Mouse (Mus musculus) adrenal gland, postnatal 10 days (tissue): Measurements from ENCODE around the gene Clcn5. TPM values are rescaled to one million over a fixed set of nuclear protein-coding genes. Genes with fewer than 3 reads are reported as not detected.

ENCODE experiments used
- DNase-seq: peaks from one replicate; pipeline ENCODE4 v3.0.0; 2021; ENCODE audit warnings: mixed read lengths
- microRNA-seq: library from miRNA; unstranded; fragments of <30 nt; microRNA quantifications from one replicate; pipeline ENCODE4 v1.2.0, GENCODE M21; 2021
- total RNA-seq, 2 experiments: library from RNA; stranded (reverse); gene quantifications; 2 replicates each; pipeline ENCODE4 v1.2.3; 2021

Gene Clcn5
- total RNA-seq, 2 experiments from 2014 or later, result 26.3 to 28.0 TPM

GRCm38 (mm10) chrX:7190816-7191215 is 128.3 kb downstream of the Clcn5 start:
- no peak for DNase-seq

DNA sequence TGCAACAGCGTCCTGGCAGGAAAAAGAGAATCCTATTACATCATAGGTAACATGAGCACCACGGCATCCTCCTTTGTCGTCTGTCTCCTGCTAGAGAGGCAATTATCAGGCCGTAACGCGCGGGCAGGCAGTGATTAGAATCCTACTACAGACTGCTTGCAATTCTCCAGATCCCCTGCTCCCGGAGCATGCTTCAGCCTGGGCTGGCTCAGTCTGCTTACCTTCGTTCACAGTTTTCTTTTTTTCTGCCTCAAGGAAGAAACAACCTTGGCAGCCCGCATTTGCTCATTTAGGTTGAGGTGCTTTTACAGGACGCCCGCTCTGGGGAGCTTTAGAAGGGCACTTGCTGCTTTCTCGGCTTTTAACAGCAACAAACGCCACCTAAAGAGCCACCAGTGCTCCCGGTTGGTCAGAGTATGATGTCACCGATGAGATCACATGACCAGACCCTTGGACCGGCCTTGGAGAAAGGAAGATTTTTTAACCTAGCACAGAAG is 130.8 kb downstream of the Clcn5 start:
- DNase-seq, result peak; percentile 33

- DNase-seq, result peak; percentile 1
These were observed 131.5 kb downstream of the Clcn5 start for GRCm38 (mm10) chrX:7187455-7188310.

GRCm38 (mm10) chrX:7170156-7170555 is 149.0 kb downstream of the Clcn5 start:
- DNase-seq, result no peak

DNA sequence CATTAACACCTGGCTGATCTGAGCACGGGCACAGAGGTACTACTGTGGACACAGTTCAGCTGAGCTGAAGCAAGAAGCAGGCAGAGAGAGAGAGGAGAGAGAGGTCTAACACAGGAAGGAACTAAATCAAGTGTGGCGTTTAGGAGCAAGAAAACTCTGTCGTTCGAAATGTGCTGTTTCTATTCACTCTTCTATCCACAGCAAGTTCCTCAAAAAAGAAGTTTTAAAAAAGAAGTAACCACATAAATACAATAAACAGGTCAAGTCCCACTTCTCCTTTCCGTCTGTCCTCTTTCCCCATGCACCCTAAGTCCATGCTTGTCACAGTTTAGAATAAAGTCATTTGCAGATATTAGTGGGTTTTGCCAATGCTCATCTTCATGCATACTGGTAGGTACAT is 150.4 kb downstream of the Clcn5 start:
- DNase-seq, result no peak

DNA sequence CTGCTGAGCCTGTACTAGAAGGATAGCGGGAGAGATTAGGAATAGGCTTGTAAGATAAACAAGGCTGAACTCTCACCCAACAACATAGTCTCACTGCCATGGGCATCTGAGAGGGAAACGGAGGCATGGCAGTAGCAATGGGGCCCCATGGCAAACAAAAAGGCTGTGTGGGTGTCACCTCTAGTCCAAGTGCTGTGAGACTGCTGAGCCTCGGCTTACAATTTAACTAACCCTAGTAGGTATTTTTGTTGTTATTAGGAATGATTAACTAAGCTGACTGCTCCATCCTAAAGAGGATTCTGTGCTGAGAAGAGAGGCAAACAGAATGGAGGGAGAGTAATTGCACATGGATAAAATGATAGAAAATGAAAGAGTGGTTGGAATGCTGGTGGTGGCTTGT is 161.2 kb downstream of the Clcn5 start:
- DNase-seq, result no peak

- DNase-seq, result peak; percentile 1
These were observed 163.0 kb downstream of the Clcn5 start for GRCm38 (mm10) chrX:7156026-7156732.

GRCm38 (mm10) chrX:7150129-7150528 is 169.0 kb downstream of the Clcn5 start:
- DNase-seq, result no peak

GRCm38 (mm10) chrX:7146156-7146555 is 173.0 kb downstream of the Clcn5 start:
- no peak for DNase-seq

GRCm38 (mm10) chrX:7121618-7122280 is 197.4 kb downstream of the Clcn5 start:
- DNase-seq, result no peak

- DNase-seq, result no peak
These were observed 204.3 kb downstream of the Clcn5 start for GRCm38 (mm10) chrX:7114885-7115284.

Small RNA genes lying within 50 kb of the gene (microRNA-seq; reads per million reads assigned to microRNA genes)
- gene Mir188 (499 reads per million, percentile 65 among the genes with 10 or more reads in this experiment), gene Mir362 (88.6 reads per million, percentile 42 among the genes with 10 or more reads in this experiment), gene Mir500 (260 reads per million, percentile 57 among the genes with 10 or more reads in this experiment), gene Mir501 (643 reads per million, percentile 68 among the genes with 10 or more reads in this experiment), gene Mir532 (1,308 reads per million, percentile 78 among the genes with 10 or more reads in this experiment)

Other genes starting within 250 kb of the Clcn5 start
- gene Usp27x, start 56.5 kb upstream of the Clcn5 start, total RNA-seq, result 10 to 100 TPM; 14.9 to 16.5 TPM